Mouse (Mus musculus): ENCODE data around the gene Tmem265. TPM values are rescaled to one million over a fixed set of nuclear protein-coding genes. Genes with fewer than 3 reads are reported as not detected.

Gene Tmem265
- polyA plus RNA-seq (2017; shearing (Covaris generic)): 3.5 TPM

DNA sequence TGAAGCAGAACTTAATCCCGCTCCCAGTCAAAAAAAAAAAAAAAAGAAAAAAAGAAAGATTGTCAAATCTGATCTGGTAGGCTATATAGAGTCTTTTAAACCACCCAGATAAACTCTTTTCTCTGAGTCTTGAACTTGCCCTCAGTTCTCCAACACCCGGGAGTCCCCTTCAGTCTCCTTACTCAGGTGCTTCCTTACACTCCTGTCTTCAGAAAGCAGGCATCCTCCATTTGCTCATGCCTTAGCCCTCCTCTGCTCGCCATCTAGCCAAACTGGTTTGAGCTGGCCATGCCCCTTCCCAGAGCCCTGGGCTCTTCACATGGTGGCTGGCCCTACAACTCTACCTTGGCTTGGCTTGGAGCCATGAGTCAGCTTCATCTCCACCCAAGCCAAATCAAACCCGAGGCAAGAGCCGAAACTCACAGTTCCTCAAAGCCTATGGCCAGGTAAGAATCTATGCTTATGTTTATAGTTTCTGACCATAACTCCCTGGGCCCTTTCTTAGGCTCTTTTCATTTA, at the start of gene Tmem265:
Gene Tmem265 (plus strand): TSS at position 51 of the 519 bp plus-strand sequence.

DNA sequence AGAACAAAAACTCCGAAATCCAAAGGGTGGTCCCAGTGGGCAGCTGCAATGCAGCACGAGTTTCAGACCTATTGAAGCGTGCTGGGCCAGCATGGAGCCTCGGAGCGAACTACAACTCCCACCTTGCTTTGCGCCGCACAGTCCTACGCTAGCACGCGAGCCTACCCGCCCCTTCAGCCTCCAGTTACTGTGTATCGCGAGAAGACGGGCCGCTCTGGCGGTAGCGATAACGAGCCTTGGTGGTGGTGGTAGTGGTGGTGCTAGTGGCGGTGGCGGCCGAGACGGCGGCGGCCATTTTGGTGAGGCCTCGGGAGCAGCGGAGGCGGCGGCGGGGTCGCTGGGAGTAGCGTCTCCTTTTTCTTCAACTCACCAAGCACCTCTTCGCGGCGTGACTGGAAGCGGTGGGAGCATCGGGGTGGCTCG, 49.4 kb upstream of the Tmem265 start, which contains the start of gene Srcap:
Gene Srcap (plus strand): TSS at position 176 of the 423 bp plus-strand sequence.

GRCm38 (mm10) chr7:127519284-127519683, 41.9 kb upstream of the Tmem265 start, which contains the start of gene Gm42715:
Gene Gm42715, plus strand, starts transcription at chr7:127519584.

GRCm38 (mm10) chr7:127572895-127573471, 11.8 kb downstream of the Tmem265 start, which contains the start of gene Phkg2:
Gene Phkg2, plus strand, starts transcription at chr7:127573340.

DNA sequence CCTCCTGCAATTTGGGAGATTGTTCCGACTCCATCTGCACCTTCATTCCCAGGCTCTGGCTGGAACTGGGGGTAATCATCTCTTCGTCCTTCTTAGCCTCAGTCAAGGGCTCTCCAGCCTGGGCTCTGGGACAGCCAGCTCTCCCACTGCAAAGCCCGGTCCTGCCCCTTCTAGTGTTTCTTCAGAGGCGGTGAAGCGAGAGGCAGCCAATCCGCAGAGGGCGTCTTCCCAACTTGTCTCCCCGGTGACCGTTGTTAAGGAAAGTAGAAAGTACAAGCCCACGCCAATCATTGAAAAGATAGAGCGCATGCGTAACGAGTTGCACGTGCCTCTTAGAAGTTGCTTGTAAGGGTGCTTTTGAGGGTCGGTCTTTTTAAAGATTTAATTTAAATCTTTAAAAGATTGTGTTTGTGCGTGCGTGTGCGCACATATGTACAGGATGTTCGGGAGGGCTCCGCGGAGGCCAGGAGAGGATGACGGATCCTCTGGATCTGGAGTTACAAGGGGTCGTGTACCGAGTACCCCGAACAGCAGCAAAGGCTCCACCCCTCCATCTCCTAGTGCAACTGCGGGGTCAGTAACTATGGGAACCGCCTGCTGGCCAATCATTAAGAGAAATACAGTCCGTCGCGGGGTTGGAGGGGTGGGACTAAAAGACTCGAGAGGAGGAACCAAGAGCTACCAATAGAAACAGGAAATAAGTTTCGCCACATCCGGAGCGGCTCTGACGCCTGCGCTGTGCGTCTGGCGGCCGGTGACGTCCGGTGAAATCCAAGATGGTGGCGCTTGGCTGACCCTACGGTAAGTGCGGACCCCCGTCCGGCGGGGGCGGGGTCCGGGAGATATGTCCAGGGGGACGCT, 27.1 kb downstream of the Tmem265 start, which contains the start of the genes Ccdc189 and Rnf40:
Gene Ccdc189 (minus strand): TSS at position 585 of the 861 bp plus-strand sequence.
Gene Rnf40 (plus strand): TSS at position 757 of the 861 bp plus-strand sequence.

GRCm38 (mm10) chr7:127614891-127615843, 54.0 kb downstream of the Tmem265 start, which contains the start of gene Zfp629:
Gene Zfp629, minus strand, starts transcription at chr7:127615797.

Other genes starting within 250 kb of the Tmem265 start
- 0.27 TPM for gene Zfp768, start 215.8 kb upstream of the Tmem265 start, polyA plus RNA-seq (2017; shearing (Covaris generic))
- gene Zfp747, start 185.3 kb upstream of the Tmem265 start, polyA plus RNA-seq (2017; shearing (Covaris generic)): 21.0 TPM
- gene 9130019O22Rik, start 174.2 kb upstream of the Tmem265 start, polyA plus RNA-seq (2017; shearing (Covaris generic)): 7.3 TPM
- 4.4 TPM for gene E430018J23Rik, start 167.8 kb upstream of the Tmem265 start, polyA plus RNA-seq (2017; shearing (Covaris generic))
- 13.3 TPM for gene Zfp764, start 154.6 kb upstream of the Tmem265 start, polyA plus RNA-seq (2017; shearing (Covaris generic))
- gene Zfp688, start 139.3 kb upstream of the Tmem265 start, polyA plus RNA-seq (2017; shearing (Covaris generic)): 24.7 TPM
- 7.4 TPM for gene Zfp689, start 112.2 kb upstream of the Tmem265 start, polyA plus RNA-seq (2017; shearing (Covaris generic))
- 138 TPM for gene Prr14, start 101.8 kb upstream of the Tmem265 start, polyA plus RNA-seq (2017; shearing (Covaris generic))
- gene Fbrs, start 82.2 kb upstream of the Tmem265 start, polyA plus RNA-seq (2017; shearing (Covaris generic)): 11.9 TPM
- 78.0 TPM for gene Srcap, start 49.4 kb upstream of the Tmem265 start, polyA plus RNA-seq (2017; shearing (Covaris generic))
- 6.4 TPM for gene Gm42715, start 41.8 kb upstream of the Tmem265 start, polyA plus RNA-seq (2017; shearing (Covaris generic))
- 76.0 TPM for gene Phkg2, start 11.9 kb downstream of the Tmem265 start, polyA plus RNA-seq (2017; shearing (Covaris generic))
- gene Ccdc189, start 27.2 kb downstream of the Tmem265 start, polyA plus RNA-seq (2017; shearing (Covaris generic)): not detected
- 105 TPM for gene Rnf40, start 27.4 kb downstream of the Tmem265 start, polyA plus RNA-seq (2017; shearing (Covaris generic))
- gene Zfp629, start 54.4 kb downstream of the Tmem265 start, polyA plus RNA-seq (2017; shearing (Covaris generic)): 0.30 TPM
- gene Bcl7c, start 147.5 kb downstream of the Tmem265 start, polyA plus RNA-seq (2017; shearing (Covaris generic)): 49.0 TPM
- not detected for gene Ctf1, start 151.3 kb downstream of the Tmem265 start, polyA plus RNA-seq (2017; shearing (Covaris generic))
- gene Ctf2, start 170.8 kb downstream of the Tmem265 start, polyA plus RNA-seq (2017; shearing (Covaris generic)): not detected
- 0.77 TPM for gene Fbxl19, start 183.2 kb downstream of the Tmem265 start, polyA plus RNA-seq (2017; shearing (Covaris generic))
- gene Orai3, start 208.4 kb downstream of the Tmem265 start, polyA plus RNA-seq (2017; shearing (Covaris generic)): 12.5 TPM
- gene Setd1a, start 215.3 kb downstream of the Tmem265 start, polyA plus RNA-seq (2017; shearing (Covaris generic)): 5.9 TPM
- not detected for gene Gm49388, start 224.2 kb downstream of the Tmem265 start, polyA plus RNA-seq (2017; shearing (Covaris generic))
- not detected for gene Hsd3b7, start 239.2 kb downstream of the Tmem265 start, polyA plus RNA-seq (2017; shearing (Covaris generic))